Mouse (Mus musculus): ENCODE data around the gene Tmtc4. TPM values are rescaled to one million over a fixed set of nuclear protein-coding genes. Genes with fewer than 3 reads are reported as not detected.

Tmtc4 gene
- polyA plus RNA-seq, 1 experiment = 4.0 TPM

GRCm38 (mm10) chr14:122901177-122901576, 82.7 kb downstream of the Tmtc4 start:
- Histone ChIP-seq H3K27ac (ENCODE audit: insufficient read depth, low read length) (no peak overlapping the region), H3K27me3 (ENCODE audit: control insufficient read depth, insufficient read depth, low read length) (no peaks in the 10 kb centered on the region), H3K4me1 (ENCODE audit: control insufficient read depth, insufficient read depth, insufficient read length) (no peaks in the 10 kb centered on the region), H3K4me3 (ENCODE audit: extremely low read depth, insufficient read depth, insufficient read length) (no peak overlapping the region), H3K36me3 (ENCODE audit: control insufficient read depth, insufficient read depth, low read length) (peaks cover 2% of the 10 kb centered on the region; the same call in 1 of the 2 replicates)
- TF ChIP-seq CTCF (IDR thresholded peaks at IDR 0.05; ENCODE audit: extremely low read depth, insufficient read depth, insufficient read length, insufficient replicate concordance) (no peak), POLR2A (IDR thresholded peaks at IDR 0.05; ENCODE audit: low read depth, low read length) (no peak)
- WGBS = 96% methylated on average over 3 of the region's 3 CpGs
- DNase-seq (ENCODE audit: low read depth in 1 of 2, low spot score in 2 of 2) = no peak

GRCm38 (mm10) chr14:122900679-122901078, 83.2 kb downstream of the Tmtc4 start:
- H3K36me3 ChIP-seq (ENCODE audit: control insufficient read depth, insufficient read depth, low read length) = peaks cover 2% of the 10 kb centered on the region; the same call in 1 of the 2 replicates
- H3K4me3 ChIP-seq (ENCODE audit: extremely low read depth, insufficient read depth, insufficient read length) = no peak overlapping the region
- TF ChIP-seq POLR2A (IDR thresholded peaks at IDR 0.05; ENCODE audit: low read depth, low read length) (no peak), CTCF (IDR thresholded peaks at IDR 0.05; ENCODE audit: extremely low read depth, insufficient read depth, insufficient read length, insufficient replicate concordance) (no peak)
- no peaks in the 10 kb centered on the region for H3K27me3 ChIP-seq (ENCODE audit: control insufficient read depth, insufficient read depth, low read length)
- no peak for DNase-seq (ENCODE audit: low read depth in 1 of 2, low spot score in 2 of 2)
- no peaks in the 10 kb centered on the region for H3K4me1 ChIP-seq (ENCODE audit: control insufficient read depth, insufficient read depth, insufficient read length)
- no peak overlapping the region for H3K27ac ChIP-seq (ENCODE audit: insufficient read depth, low read length)

GRCm38 (mm10) chr14:122898550-122898949, 85.3 kb downstream of the Tmtc4 start:
- Histone ChIP-seq H3K4me1 (ENCODE audit: control insufficient read depth, insufficient read depth, insufficient read length) (no peaks in the 10 kb centered on the region), H3K4me3 (ENCODE audit: extremely low read depth, insufficient read depth, insufficient read length) (no peak overlapping the region), H3K27me3 (ENCODE audit: control insufficient read depth, insufficient read depth, low read length) (no peaks in the 10 kb centered on the region), H3K36me3 (ENCODE audit: control insufficient read depth, insufficient read depth, low read length) (no peaks in the 10 kb centered on the region), H3K27ac (ENCODE audit: insufficient read depth, low read length) (no peak overlapping the region)
- DNase-seq (ENCODE audit: low read depth in 1 of 2, low spot score in 2 of 2) = no peak
- no peak for TF ChIP-seq POLR2A (IDR thresholded peaks at IDR 0.05; ENCODE audit: low read depth, low read length)
- no peak for TF ChIP-seq CTCF (IDR thresholded peaks at IDR 0.05; ENCODE audit: extremely low read depth, insufficient read depth, insufficient read length, insufficient replicate concordance)

- TF ChIP-seq POLR2A (IDR thresholded peaks at IDR 0.05; ENCODE audit: low read depth, low read length) (no peak), CTCF (IDR thresholded peaks at IDR 0.05; ENCODE audit: extremely low read depth, insufficient read depth, insufficient read length, insufficient replicate concordance) (no peak)
- H3K27me3 ChIP-seq (ENCODE audit: control insufficient read depth, insufficient read depth, low read length) = no peaks in the 10 kb centered on the region
- H3K4me3 ChIP-seq (ENCODE audit: extremely low read depth, insufficient read depth, insufficient read length) = no peak overlapping the region
- H3K4me1 ChIP-seq (ENCODE audit: control insufficient read depth, insufficient read depth, insufficient read length) = no peaks in the 10 kb centered on the region
- 94% methylated on average over 1 of the region's 1 CpGs for WGBS
- DNase-seq (ENCODE audit: low read depth in 1 of 2, low spot score in 2 of 2) = no peak
- H3K36me3 ChIP-seq (ENCODE audit: control insufficient read depth, insufficient read depth, low read length) = peaks cover 4% of the 10 kb centered on the region; the same call in 1 of the 2 replicates
- H3K27ac ChIP-seq (ENCODE audit: insufficient read depth, low read length) = no peak overlapping the region
These were observed 87.7 kb downstream of the Tmtc4 start for GRCm38 (mm10) chr14:122896106-122896505.

- Histone ChIP-seq H3K4me3 (ENCODE audit: extremely low read depth, insufficient read depth, insufficient read length) (no peak overlapping the region), H3K4me1 (ENCODE audit: control insufficient read depth, insufficient read depth, insufficient read length) (no peaks in the 10 kb centered on the region), H3K36me3 (ENCODE audit: control insufficient read depth, insufficient read depth, low read length) (peaks cover 5% of the 10 kb centered on the region; the same call in 1 of the 2 replicates), H3K27ac (ENCODE audit: insufficient read depth, low read length) (no peak overlapping the region), H3K27me3 (ENCODE audit: control insufficient read depth, insufficient read depth, low read length) (no peaks in the 10 kb centered on the region)
- 90% methylated on average over 12 of the region's 12 CpGs for WGBS
- no peak for TF ChIP-seq POLR2A (IDR thresholded peaks at IDR 0.05; ENCODE audit: low read depth, low read length)
- TF ChIP-seq CTCF (IDR thresholded peaks at IDR 0.05; ENCODE audit: extremely low read depth, insufficient read depth, insufficient read length, insufficient replicate concordance) = no peak
- DNase-seq (ENCODE audit: low read depth in 1 of 2, low spot score in 2 of 2) = no peak
These were observed 92.3 kb downstream of the Tmtc4 start for GRCm38 (mm10) chr14:122891470-122891968.

- 90% methylated on average over 1 of the region's 1 CpGs for WGBS
- Histone ChIP-seq H3K4me1 (ENCODE audit: control insufficient read depth, insufficient read depth, insufficient read length) (no peaks in the 10 kb centered on the region), H3K27me3 (ENCODE audit: control insufficient read depth, insufficient read depth, low read length) (no peaks in the 10 kb centered on the region), H3K27ac (ENCODE audit: insufficient read depth, low read length) (no peak overlapping the region), H3K36me3 (ENCODE audit: control insufficient read depth, insufficient read depth, low read length) (peaks cover 6% of the 10 kb centered on the region; the same call in 1 of the 2 replicates), H3K4me3 (ENCODE audit: extremely low read depth, insufficient read depth, insufficient read length) (no peak overlapping the region)
- TF ChIP-seq CTCF (IDR thresholded peaks at IDR 0.05; ENCODE audit: extremely low read depth, insufficient read depth, insufficient read length, insufficient replicate concordance) (no peak), POLR2A (IDR thresholded peaks at IDR 0.05; ENCODE audit: low read depth, low read length) (no peak)
- DNase-seq (ENCODE audit: low read depth in 1 of 2, low spot score in 2 of 2) = no peak
These were observed 95.4 kb downstream of the Tmtc4 start for GRCm38 (mm10) chr14:122888480-122888872.

GRCm38 (mm10) chr14:122887702-122888479, 95.9 kb downstream of the Tmtc4 start:
- DNase-seq (ENCODE audit: low read depth in 1 of 2, low spot score in 2 of 2) = no peak
- Histone ChIP-seq H3K4me1 (ENCODE audit: control insufficient read depth, insufficient read depth, insufficient read length) (no peaks in the 10 kb centered on the region), H3K4me3 (ENCODE audit: extremely low read depth, insufficient read depth, insufficient read length) (no peak overlapping the region), H3K36me3 (ENCODE audit: control insufficient read depth, insufficient read depth, low read length) (peaks cover 6% of the 10 kb centered on the region; the same call in 1 of the 2 replicates), H3K27ac (ENCODE audit: insufficient read depth, low read length) (no peak overlapping the region), H3K27me3 (ENCODE audit: control insufficient read depth, insufficient read depth, low read length) (no peaks in the 10 kb centered on the region)
- WGBS = 93% methylated on average over 3 of the region's 3 CpGs
- TF ChIP-seq CTCF (IDR thresholded peaks at IDR 0.05; ENCODE audit: extremely low read depth, insufficient read depth, insufficient read length, insufficient replicate concordance) (no peak), POLR2A (IDR thresholded peaks at IDR 0.05; ENCODE audit: low read depth, low read length) (no peak)
